Mouse (Mus musculus) skeletal muscle tissue, postnatal 0 days (tissue): ENCODE data around the gene Gm3573. TPM values are rescaled to one million over a fixed set of nuclear protein-coding genes. Genes with fewer than 3 reads are reported as not detected.

Source experiments
- polyA plus RNA-seq: library from polyadenylated mRNA; unstranded; fragments of >200 nt; fragmentation: Nextera tagmentation; extraction: Ambion mirVana; gene quantifications from 2 replicates; pipeline ENCODE4 v1.2.1, GENCODE M21; 2015

The Gm3573 gene
- polyA plus RNA-seq: not detected in 2 replicates

DNA sequence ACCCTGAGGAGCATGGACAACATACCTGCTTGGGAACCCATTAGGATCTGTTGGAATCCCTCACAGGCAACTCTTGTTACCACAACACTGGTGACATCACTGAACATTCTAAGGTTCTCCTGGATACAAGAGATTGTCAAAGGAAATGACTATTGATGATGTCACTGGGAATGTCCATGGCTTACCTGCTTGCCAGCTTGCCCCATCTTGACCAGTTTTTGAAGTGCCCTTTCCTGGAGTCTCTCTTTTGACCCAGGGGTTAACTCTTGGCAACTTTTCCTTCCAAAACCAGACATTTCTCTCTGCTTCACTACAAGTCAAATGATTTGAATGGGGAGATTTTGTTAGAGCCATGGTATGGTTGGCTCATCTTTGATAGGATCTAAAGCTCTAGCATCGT lies at the start of gene Gm3573:
Gene Gm3573, minus strand, starts transcription at position 101 of the 400 bp plus-strand sequence.

GRCm38 (mm10) chr14:42162522-42162921 lies 28.1 kb downstream of the Gm3573 start, which contains the start of gene Gm17027:
Gene Gm17027, minus strand, starts transcription at chr14:42162622.

Other genes with a start within 250 kb of the Gm3573 start
- gene 1700024B05Rik, start 246.8 kb downstream of the Gm3573 start, polyA plus RNA-seq: not detected in 2 replicates
- gene Gm6401, start 222.9 kb downstream of the Gm3573 start, polyA plus RNA-seq: not detected in 2 replicates
- not detected in 2 replicates for gene Gm3543, start 207.5 kb downstream of the Gm3573 start, polyA plus RNA-seq
- gene Gm7951, start 73.4 kb downstream of the Gm3573 start, polyA plus RNA-seq: not detected in 2 replicates
- not detected in 2 replicates for gene Gm17027, start 28.2 kb downstream of the Gm3573 start, polyA plus RNA-seq
- gene Gm17026, start 69.3 kb upstream of the Gm3573 start, polyA plus RNA-seq: not detected in 2 replicates
- gene Gm9611, start 106.6 kb upstream of the Gm3573 start, polyA plus RNA-seq: not detected in 2 replicates
- gene Gm7995, start 119.4 kb upstream of the Gm3573 start, polyA plus RNA-seq: not detected in 2 replicates
- gene Gm8005, start 248.9 kb upstream of the Gm3573 start, polyA plus RNA-seq: not detected in 2 replicates